Mouse (Mus musculus): ENCODE data around the gene Abcb8. TPM values are rescaled to one million over a fixed set of nuclear protein-coding genes. Genes with fewer than 3 reads are reported as not detected.
A peak's percentile ranks its signal among the peaks of the same experiment; 100 is the strongest.

The Abcb8 gene
- polyA plus RNA-seq, 1 experiment from 2014 or later = 39.0 TPM

- peak; percentile 97 for ATAC-seq
- Histone ChIP-seq H3K27me3 (peaks cover 5% of the 10 kb centered on the region; the same call in 1 of the 2 replicates), H3K9me3 (replicated peaks) (no peaks in the 10 kb centered on the region), H3K4me3 (peak within 1 kb of the TSS; percentile 61), H3K9ac (peak within 1 kb of the TSS; percentile 83), H3K4me2 (peak within 1 kb of the TSS; percentile 89), H3K27ac (peak within 1 kb of the TSS; percentile 92), H3K36me3 (ENCODE audit: poor library complexity, severe bottlenecking) (peaks cover 34% of the 10 kb centered on the region), H3K4me1 (peaks cover 56% of the 10 kb centered on the region)
- under 1% methylated on average over 46 of the region's 46 CpGs for WGBS
Observed at GRCm38 (mm10) chr5:24423129-24424003, 29.9 kb downstream of the Abcb8 start, which contains the start of the genes Cdk5 and Slc4a2. TSS of gene Cdk5 (minus strand) at chr5:24423530. TSS of gene Slc4a2 (plus strand) at chr5:24423837.

GRCm38 (mm10) chr5:24424004-24424781, 30.7 kb downstream of the Abcb8 start:
- 0 out of 2 replicates have a peak, but pooled peaks have one; percentile 0 for ATAC-seq
- Histone ChIP-seq H3K9ac (peak overlapping the region; percentile 75), H3K27me3 (peaks cover 5% of the 10 kb centered on the region; the same call in 1 of the 2 replicates), H3K4me3 (peak overlapping the region; percentile 61), H3K4me2 (peak overlapping the region; percentile 89), H3K36me3 (ENCODE audit: poor library complexity, severe bottlenecking) (peaks cover 26% of the 10 kb centered on the region), H3K4me1 (peaks cover 61% of the 10 kb centered on the region), H3K9me3 (replicated peaks) (no peaks in the 10 kb centered on the region), H3K27ac (peak overlapping the region; percentile 92)
- 10% methylated on average over 21 of the region's 21 CpGs for WGBS

GRCm38 (mm10) chr5:24424861-24425411, 31.5 kb downstream of the Abcb8 start:
- H3K4me3 ChIP-seq = peak overlapping the region; percentile 61
- under 1% methylated on average over 40 of the region's 60 CpGs for WGBS
- no peak for ATAC-seq
- peak overlapping the region; percentile 92; the same call in 1 of the 2 replicates for H3K27ac ChIP-seq
- H3K9me3 ChIP-seq (replicated peaks) = no peaks in the 10 kb centered on the region
- peaks cover 26% of the 10 kb centered on the region for H3K36me3 ChIP-seq (ENCODE audit: poor library complexity, severe bottlenecking)
- peaks cover 61% of the 10 kb centered on the region for H3K4me1 ChIP-seq
- H3K27me3 ChIP-seq = peaks cover 5% of the 10 kb centered on the region; the same call in 1 of the 2 replicates
- H3K9ac ChIP-seq = peak overlapping the region; percentile 68
- peak overlapping the region; percentile 89 for H3K4me2 ChIP-seq

- peaks cover 5% of the 10 kb centered on the region; the same call in 1 of the 2 replicates for H3K27me3 ChIP-seq
- H3K4me3 ChIP-seq = peak overlapping the region; percentile 61
- no peak for ATAC-seq
- H3K4me1 ChIP-seq = peaks cover 61% of the 10 kb centered on the region
- H3K4me2 ChIP-seq = peak overlapping the region; percentile 89
- no peaks in the 10 kb centered on the region for H3K9me3 ChIP-seq (replicated peaks)
- 1% methylated on average over 28 of the region's 30 CpGs for WGBS
- peak overlapping the region; percentile 36 for H3K27ac ChIP-seq
- peak overlapping the region; percentile 68 for H3K9ac ChIP-seq
- peaks cover 26% of the 10 kb centered on the region for H3K36me3 ChIP-seq (ENCODE audit: poor library complexity, severe bottlenecking)
Observed at GRCm38 (mm10) chr5:24425421-24426036, 32.1 kb downstream of the Abcb8 start.

- H3K36me3 ChIP-seq (ENCODE audit: poor library complexity, severe bottlenecking) = peaks cover 26% of the 10 kb centered on the region
- ATAC-seq = no peak
- under 1% methylated on average over 10 of the region's 10 CpGs for WGBS
- peak overlapping the region; percentile 36; the same call in 1 of the 2 replicates for H3K27ac ChIP-seq
- peak overlapping the region; percentile 68 for H3K9ac ChIP-seq
- peaks cover 5% of the 10 kb centered on the region; the same call in 1 of the 2 replicates for H3K27me3 ChIP-seq
- H3K4me1 ChIP-seq = peaks cover 61% of the 10 kb centered on the region
- no peaks in the 10 kb centered on the region for H3K9me3 ChIP-seq (replicated peaks)
- peak overlapping the region; percentile 61 for H3K4me3 ChIP-seq
- peak overlapping the region; percentile 89 for H3K4me2 ChIP-seq
Observed at GRCm38 (mm10) chr5:24426037-24426432, 32.6 kb downstream of the Abcb8 start.

- Histone ChIP-seq H3K27me3 (peaks cover 5% of the 10 kb centered on the region; the same call in 1 of the 2 replicates), H3K4me1 (peaks cover 61% of the 10 kb centered on the region), H3K4me2 (peak overlapping the region; percentile 89), H3K9me3 (replicated peaks) (no peaks in the 10 kb centered on the region), H3K27ac (no peak overlapping the region), H3K4me3 (peak overlapping the region; percentile 61), H3K9ac (peak overlapping the region; percentile 68), H3K36me3 (ENCODE audit: poor library complexity, severe bottlenecking) (peaks cover 26% of the 10 kb centered on the region)
- WGBS = 10% methylated on average over 9 of the region's 9 CpGs
- no peak for ATAC-seq
Observed at GRCm38 (mm10) chr5:24426556-24427284, 33.3 kb downstream of the Abcb8 start.

- Histone ChIP-seq H3K4me1 (peaks cover 56% of the 10 kb centered on the region), H3K27me3 (peaks cover 5% of the 10 kb centered on the region; the same call in 1 of the 2 replicates), H3K27ac (no peak overlapping the region), H3K9ac (peak overlapping the region; percentile 17; the same call in 1 of the 2 replicates), H3K4me3 (peak overlapping the region; percentile 1; the same call in 1 of the 2 replicates), H3K36me3 (ENCODE audit: poor library complexity, severe bottlenecking) (peaks cover 31% of the 10 kb centered on the region), H3K4me2 (peak overlapping the region; percentile 89), H3K9me3 (replicated peaks) (no peaks in the 10 kb centered on the region)
- no peak for ATAC-seq
- 7% methylated on average over 12 of the region's 12 CpGs for WGBS
Observed at GRCm38 (mm10) chr5:24427285-24427633, 33.8 kb downstream of the Abcb8 start.

GRCm38 (mm10) chr5:24427981-24428402, 34.5 kb downstream of the Abcb8 start:
- 2% methylated on average over 14 of the region's 15 CpGs for WGBS
- Histone ChIP-seq H3K4me2 (peak overlapping the region; percentile 89), H3K4me3 (no peak overlapping the region), H3K9ac (peak overlapping the region; percentile 30; the same call in 1 of the 2 replicates), H3K27ac (no peak overlapping the region), H3K9me3 (replicated peaks) (no peaks in the 10 kb centered on the region), H3K4me1 (peaks cover 48% of the 10 kb centered on the region), H3K36me3 (ENCODE audit: poor library complexity, severe bottlenecking) (peaks cover 39% of the 10 kb centered on the region), H3K27me3 (peaks cover 5% of the 10 kb centered on the region; the same call in 1 of the 2 replicates)
- ATAC-seq = no peak

GRCm38 (mm10) chr5:24428596-24428995, 35.1 kb downstream of the Abcb8 start:
- 18% methylated on average over 9 of the region's 9 CpGs for WGBS
- peak overlapping the region; percentile 89; the same call in 1 of the 2 replicates for H3K4me2 ChIP-seq
- no peak overlapping the region for H3K27ac ChIP-seq
- H3K36me3 ChIP-seq (ENCODE audit: poor library complexity, severe bottlenecking) = peaks cover 42% of the 10 kb centered on the region
- H3K27me3 ChIP-seq = peaks cover 5% of the 10 kb centered on the region; the same call in 1 of the 2 replicates
- no peaks in the 10 kb centered on the region for H3K9me3 ChIP-seq (replicated peaks)
- H3K4me3 ChIP-seq = no peak overlapping the region
- H3K9ac ChIP-seq = no peak overlapping the region
- no peak for ATAC-seq
- peaks cover 47% of the 10 kb centered on the region for H3K4me1 ChIP-seq

GRCm38 (mm10) chr5:24433993-24434392, 40.5 kb downstream of the Abcb8 start:
- Histone ChIP-seq H3K4me1 (no peaks in the 10 kb centered on the region), H3K27me3 (no peaks in the 10 kb centered on the region), H3K9ac (no peak overlapping the region), H3K4me2 (no peak overlapping the region), H3K27ac (no peak overlapping the region), H3K36me3 (ENCODE audit: poor library complexity, severe bottlenecking) (peaks cover 80% of the 10 kb centered on the region), H3K4me3 (no peak overlapping the region), H3K9me3 (replicated peaks) (no peaks in the 10 kb centered on the region)
- WGBS = 92% methylated on average over 8 of the region's 8 CpGs
- no peak for ATAC-seq
